Mouse (Mus musculus): ENCODE data around the gene Adamts20. TPM values are rescaled to one million over a fixed set of nuclear protein-coding genes. Genes with fewer than 3 reads are reported as not detected.

Adamts20 gene
- polyA plus RNA-seq, 1 experiment from 2014 or later = 2.0 TPM

DNA sequence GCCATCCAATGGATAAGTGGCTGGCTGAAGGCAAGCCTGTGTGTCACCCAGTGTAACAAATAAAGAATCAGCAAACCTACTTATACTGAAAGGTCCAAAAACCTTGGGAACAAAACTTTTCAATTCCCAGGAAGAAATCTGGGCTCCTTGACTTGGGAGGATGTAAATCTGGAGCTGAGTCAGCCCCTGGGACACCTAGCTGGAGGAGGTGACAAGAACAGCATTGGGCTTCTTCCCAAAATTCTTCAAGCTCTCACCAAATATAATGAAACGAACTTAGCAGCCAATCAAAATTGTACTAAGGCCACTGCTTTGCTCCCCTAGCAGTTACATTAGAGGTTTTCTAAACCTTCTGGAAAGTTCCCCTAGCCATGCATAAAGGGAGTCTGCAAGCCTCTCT lies 223.1 kb downstream of the Adamts20 start:
- Histone ChIP-seq H3K9ac (ENCODE audit: low read depth, low read length) (no peak overlapping the region), H3K27me3 (ENCODE audit: control insufficient read depth, insufficient read depth, low read depth, low read length) (no peaks in the 10 kb centered on the region), H3K27ac (ENCODE audit: low read length) (no peak overlapping the region), H3K4me1 (ENCODE audit: control insufficient read depth, insufficient read depth, low read length) (no peaks in the 10 kb centered on the region), H3K36me3 (ENCODE audit: control insufficient read depth, insufficient read depth, low read length) (no peaks in the 10 kb centered on the region), H3K4me3 (ENCODE audit: low read depth, low read length) (no peak overlapping the region), H3K9me3 (replicated peaks; ENCODE audit: control insufficient read depth, low read length, poor library complexity, severe bottlenecking) (no peaks in the 10 kb centered on the region), H3K4me2 (ENCODE audit: low read length) (no peak overlapping the region)
- 89% methylated on average over 1 of the region's 1 CpGs for WGBS
- ATAC-seq = no peak

DNA sequence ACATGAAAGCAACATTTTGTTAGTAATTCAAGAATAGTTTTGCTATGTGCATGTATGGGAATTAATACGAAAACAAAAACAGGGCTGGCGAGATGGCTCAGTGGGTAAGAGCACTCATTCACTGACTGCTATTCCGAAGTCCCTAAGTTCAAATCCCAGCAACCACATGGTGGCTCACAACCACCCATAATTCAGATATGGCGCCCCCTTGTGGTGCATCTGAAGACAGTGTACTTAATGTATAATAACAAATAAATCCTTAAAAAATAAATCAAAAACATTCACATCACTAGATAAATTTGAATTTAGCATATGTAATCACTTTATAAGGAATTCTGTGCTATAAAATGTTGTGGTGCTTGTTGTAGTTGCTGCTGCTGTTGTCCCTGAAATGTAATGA lies 225.6 kb downstream of the Adamts20 start:
- H3K4me2 ChIP-seq (ENCODE audit: low read length) = no peak overlapping the region
- H3K27ac ChIP-seq (ENCODE audit: low read length) = no peak overlapping the region
- H3K9ac ChIP-seq (ENCODE audit: low read depth, low read length) = no peak overlapping the region
- ATAC-seq = no peak
- no peak overlapping the region for H3K4me3 ChIP-seq (ENCODE audit: low read depth, low read length)
- H3K4me1 ChIP-seq (ENCODE audit: control insufficient read depth, insufficient read depth, low read length) = no peaks in the 10 kb centered on the region
- no peaks in the 10 kb centered on the region for H3K27me3 ChIP-seq (ENCODE audit: control insufficient read depth, insufficient read depth, low read depth, low read length)
- 84% methylated on average over 4 of the region's 4 CpGs for WGBS
- H3K36me3 ChIP-seq (ENCODE audit: control insufficient read depth, insufficient read depth, low read length) = no peaks in the 10 kb centered on the region
- H3K9me3 ChIP-seq (replicated peaks; ENCODE audit: control insufficient read depth, low read length, poor library complexity, severe bottlenecking) = no peaks in the 10 kb centered on the region

DNA sequence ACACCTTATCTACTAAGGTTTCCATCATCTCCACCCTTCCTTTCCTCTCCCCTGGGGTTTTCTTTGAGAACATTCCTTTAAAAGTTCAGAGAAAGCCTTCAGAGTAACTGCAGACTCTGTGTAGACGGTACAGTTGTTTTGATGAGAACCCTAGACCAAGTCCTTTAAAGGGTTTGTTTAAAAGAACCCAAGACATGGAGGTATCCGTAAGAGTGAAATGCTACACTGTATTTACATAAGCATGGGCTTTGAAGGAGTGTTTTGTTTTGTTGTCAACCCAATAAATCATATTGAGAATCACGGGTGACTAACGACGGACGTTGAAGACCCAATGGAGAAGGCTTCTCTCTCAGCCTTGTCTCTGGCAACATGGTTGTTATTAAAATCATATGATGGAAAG lies 226.1 kb downstream of the Adamts20 start:
- H3K9ac ChIP-seq (ENCODE audit: low read depth, low read length) = no peak overlapping the region
- H3K9me3 ChIP-seq (replicated peaks; ENCODE audit: control insufficient read depth, low read length, poor library complexity, severe bottlenecking) = no peaks in the 10 kb centered on the region
- H3K4me3 ChIP-seq (ENCODE audit: low read depth, low read length) = no peak overlapping the region
- no peak for ATAC-seq
- H3K4me1 ChIP-seq (ENCODE audit: control insufficient read depth, insufficient read depth, low read length) = no peaks in the 10 kb centered on the region
- H3K4me2 ChIP-seq (ENCODE audit: low read length) = no peak overlapping the region
- no peaks in the 10 kb centered on the region for H3K36me3 ChIP-seq (ENCODE audit: control insufficient read depth, insufficient read depth, low read length)
- H3K27me3 ChIP-seq (ENCODE audit: control insufficient read depth, insufficient read depth, low read depth, low read length) = no peaks in the 10 kb centered on the region
- WGBS = 88% methylated on average over 6 of the region's 6 CpGs
- H3K27ac ChIP-seq (ENCODE audit: low read length) = no peak overlapping the region

DNA sequence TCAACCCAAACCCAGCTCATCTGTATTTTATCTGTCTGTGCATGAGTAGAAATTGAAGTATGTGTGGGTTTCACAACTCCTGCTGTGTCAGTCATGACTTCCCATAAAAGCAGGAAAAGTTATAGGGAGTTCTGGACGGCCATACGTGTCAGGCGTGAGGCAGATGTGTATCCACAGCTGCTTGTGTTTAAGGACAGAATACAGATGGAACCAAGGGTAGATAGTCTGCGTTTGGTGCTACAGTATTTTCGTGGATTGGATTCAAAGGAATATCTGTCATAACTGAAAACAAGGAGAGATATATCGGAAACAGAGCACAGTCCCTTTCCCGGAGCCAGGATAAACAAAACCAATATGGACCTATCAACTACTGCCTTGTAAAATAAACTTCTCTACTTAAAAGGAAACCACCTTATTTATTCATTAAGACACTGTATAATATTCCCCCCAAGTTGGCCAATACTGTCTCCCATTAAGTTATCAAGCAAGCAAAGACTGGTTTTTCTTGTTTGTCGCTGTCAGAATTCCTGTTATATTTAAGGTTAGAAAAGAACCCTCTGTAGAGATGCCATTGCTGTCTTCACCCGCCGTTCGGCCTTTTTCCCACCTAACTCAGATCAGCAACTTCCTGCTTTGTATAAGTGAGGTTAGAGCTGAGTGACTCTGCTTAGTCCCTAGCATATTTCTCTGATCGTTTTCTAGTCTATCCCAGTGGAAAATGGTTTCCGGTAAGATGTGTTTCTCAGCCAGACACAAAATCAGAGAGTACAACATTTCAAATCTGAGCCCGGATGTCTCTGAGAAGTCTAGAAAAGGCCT lies 227.0 kb downstream of the Adamts20 start:
- H3K9ac ChIP-seq (ENCODE audit: low read depth, low read length) = no peak overlapping the region
- no peaks in the 10 kb centered on the region for H3K36me3 ChIP-seq (ENCODE audit: control insufficient read depth, insufficient read depth, low read length)
- no peak for ATAC-seq
- no peak overlapping the region for H3K27ac ChIP-seq (ENCODE audit: low read length)
- H3K4me3 ChIP-seq (ENCODE audit: low read depth, low read length) = no peak overlapping the region
- no peaks in the 10 kb centered on the region for H3K27me3 ChIP-seq (ENCODE audit: control insufficient read depth, insufficient read depth, low read depth, low read length)
- no peak overlapping the region for H3K4me2 ChIP-seq (ENCODE audit: low read length)
- no peaks in the 10 kb centered on the region for H3K9me3 ChIP-seq (replicated peaks; ENCODE audit: control insufficient read depth, low read length, poor library complexity, severe bottlenecking)
- WGBS = 91% methylated on average over 14 of the region's 14 CpGs
- no peaks in the 10 kb centered on the region for H3K4me1 ChIP-seq (ENCODE audit: control insufficient read depth, insufficient read depth, low read length)

DNA sequence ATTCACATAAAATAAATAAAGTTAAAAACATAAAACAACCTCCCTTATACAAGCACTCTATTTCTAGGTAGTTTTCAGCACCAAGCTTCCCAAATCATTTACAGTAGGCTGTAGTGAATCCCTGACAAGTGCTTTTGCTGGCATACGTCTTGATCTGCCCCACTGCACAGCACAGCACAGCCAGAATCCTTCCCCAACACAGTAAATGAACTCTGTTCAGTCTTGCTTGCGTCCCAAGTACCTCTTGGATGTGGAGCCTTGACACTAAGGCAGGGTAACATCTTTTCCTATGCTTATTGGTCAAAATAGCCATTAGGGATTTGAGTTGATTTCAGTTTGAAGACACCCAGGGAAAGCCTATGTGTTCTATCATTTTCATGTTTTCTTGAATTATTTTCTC lies 228.5 kb downstream of the Adamts20 start:
- WGBS = 81% methylated on average over 2 of the region's 2 CpGs
- H3K4me1 ChIP-seq (ENCODE audit: control insufficient read depth, insufficient read depth, low read length) = no peaks in the 10 kb centered on the region
- H3K9me3 ChIP-seq (replicated peaks; ENCODE audit: control insufficient read depth, low read length, poor library complexity, severe bottlenecking) = no peaks in the 10 kb centered on the region
- no peaks in the 10 kb centered on the region for H3K27me3 ChIP-seq (ENCODE audit: control insufficient read depth, insufficient read depth, low read depth, low read length)
- no peak overlapping the region for H3K4me2 ChIP-seq (ENCODE audit: low read length)
- H3K9ac ChIP-seq (ENCODE audit: low read depth, low read length) = no peak overlapping the region
- H3K27ac ChIP-seq (ENCODE audit: low read length) = no peak overlapping the region
- H3K4me3 ChIP-seq (ENCODE audit: low read depth, low read length) = no peak overlapping the region
- no peaks in the 10 kb centered on the region for H3K36me3 ChIP-seq (ENCODE audit: control insufficient read depth, insufficient read depth, low read length)
- ATAC-seq = no peak

DNA sequence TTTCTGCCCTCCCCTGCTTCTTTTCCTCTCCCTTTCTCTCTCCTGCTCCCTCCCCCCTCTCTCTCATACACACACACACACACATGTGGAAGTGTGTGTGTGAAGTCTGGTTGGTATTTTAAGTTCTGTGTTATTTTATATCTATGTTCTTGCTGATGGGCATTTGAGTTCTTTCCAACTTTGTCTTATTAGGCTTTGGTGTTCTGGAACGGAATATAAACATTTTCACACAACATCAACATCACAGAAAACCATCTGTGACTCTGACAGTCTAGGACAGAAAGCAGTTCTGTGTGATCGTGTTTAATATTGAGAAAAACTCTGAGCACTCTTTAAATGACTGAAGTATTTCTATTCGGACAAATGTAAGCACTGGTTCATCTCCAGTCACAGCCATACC lies 229.1 kb downstream of the Adamts20 start:
- Histone ChIP-seq H3K4me2 (ENCODE audit: low read length) (no peak overlapping the region), H3K4me3 (ENCODE audit: low read depth, low read length) (no peak overlapping the region), H3K9ac (ENCODE audit: low read depth, low read length) (no peak overlapping the region), H3K36me3 (ENCODE audit: control insufficient read depth, insufficient read depth, low read length) (no peaks in the 10 kb centered on the region), H3K4me1 (ENCODE audit: control insufficient read depth, insufficient read depth, low read length) (no peaks in the 10 kb centered on the region), H3K27me3 (ENCODE audit: control insufficient read depth, insufficient read depth, low read depth, low read length) (no peaks in the 10 kb centered on the region), H3K9me3 (replicated peaks; ENCODE audit: control insufficient read depth, low read length, poor library complexity, severe bottlenecking) (no peaks in the 10 kb centered on the region), H3K27ac (ENCODE audit: low read length) (no peak overlapping the region)
- WGBS = 90% methylated on average over 3 of the region's 3 CpGs
- no peak for ATAC-seq

DNA sequence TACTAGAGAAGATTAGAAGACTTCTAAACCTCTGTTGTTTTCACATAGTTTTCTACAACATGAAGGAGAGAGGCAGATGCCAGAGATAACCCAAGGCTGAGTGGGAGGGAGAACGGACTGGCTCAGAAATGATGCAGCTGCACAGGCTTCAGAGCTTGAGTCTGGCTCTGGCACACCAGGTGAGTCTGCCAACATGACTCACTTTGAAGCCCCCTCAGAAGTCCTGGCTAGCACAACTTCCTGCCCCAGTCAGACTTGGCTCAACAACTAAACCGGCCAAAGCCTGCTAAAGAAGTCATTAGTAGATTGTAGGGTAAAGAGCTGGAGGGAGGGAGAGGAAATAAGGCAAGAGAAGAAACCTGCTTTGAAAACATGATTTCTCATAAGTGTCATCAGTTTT lies 230.0 kb downstream of the Adamts20 start:
- Histone ChIP-seq H3K4me1 (ENCODE audit: control insufficient read depth, insufficient read depth, low read length) (no peaks in the 10 kb centered on the region), H3K9me3 (replicated peaks; ENCODE audit: control insufficient read depth, low read length, poor library complexity, severe bottlenecking) (no peaks in the 10 kb centered on the region), H3K9ac (ENCODE audit: low read depth, low read length) (no peak overlapping the region), H3K36me3 (ENCODE audit: control insufficient read depth, insufficient read depth, low read length) (no peaks in the 10 kb centered on the region), H3K4me3 (ENCODE audit: low read depth, low read length) (no peak overlapping the region), H3K27ac (ENCODE audit: low read length) (no peak overlapping the region), H3K27me3 (ENCODE audit: control insufficient read depth, insufficient read depth, low read depth, low read length) (no peaks in the 10 kb centered on the region), H3K4me2 (ENCODE audit: low read length) (no peak overlapping the region)
- no peak for ATAC-seq
- WGBS = 90% methylated on average over 2 of the region's 2 CpGs

DNA sequence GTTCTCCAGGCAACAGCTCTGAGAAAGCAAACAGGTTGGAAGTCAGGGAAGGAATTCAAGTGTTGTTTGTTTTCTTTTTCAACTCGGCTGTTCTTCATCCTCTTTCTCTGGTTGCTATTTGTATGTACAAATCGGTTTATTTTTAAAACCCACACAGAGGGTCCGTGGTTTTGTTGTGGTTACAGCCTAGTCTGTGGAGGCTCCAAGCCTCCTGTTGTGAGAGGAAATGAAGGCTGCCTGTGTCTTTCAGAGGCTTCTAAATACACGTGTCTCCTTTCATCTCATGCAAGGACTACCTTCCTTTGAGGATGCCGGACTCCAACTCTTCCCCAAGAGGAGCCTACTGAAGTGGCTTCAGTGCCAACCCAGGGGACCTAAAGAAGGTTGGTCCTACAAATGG lies 234.0 kb downstream of the Adamts20 start:
- no peaks in the 10 kb centered on the region for H3K9me3 ChIP-seq (replicated peaks; ENCODE audit: control insufficient read depth, low read length, poor library complexity, severe bottlenecking)
- H3K4me1 ChIP-seq (ENCODE audit: control insufficient read depth, insufficient read depth, low read length) = no peaks in the 10 kb centered on the region
- no peak overlapping the region for H3K27ac ChIP-seq (ENCODE audit: low read length)

DNA sequence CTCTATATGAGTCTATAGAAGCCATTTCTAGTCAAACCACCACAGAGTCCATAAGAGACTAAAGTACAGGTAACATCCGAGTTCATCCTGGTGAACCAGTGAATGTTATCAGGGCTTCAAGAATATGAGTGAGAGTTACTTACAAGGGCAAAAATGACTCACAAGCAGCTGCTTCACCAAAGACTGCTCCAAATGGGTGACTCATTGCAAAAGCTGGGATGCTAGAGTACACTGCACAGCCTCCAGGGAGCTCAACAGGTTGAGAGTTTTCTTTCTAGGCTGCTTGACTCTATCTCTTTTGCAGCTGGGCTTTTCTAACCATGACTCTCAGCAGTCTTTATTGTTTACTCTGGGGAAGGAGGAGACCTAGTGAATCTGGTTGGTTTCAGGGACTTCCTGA lies 237.8 kb downstream of the Adamts20 start:
- Histone ChIP-seq H3K9ac (ENCODE audit: low read depth, low read length) (no peak overlapping the region), H3K27ac (ENCODE audit: low read length) (no peak overlapping the region), H3K4me3 (ENCODE audit: low read depth, low read length) (no peak overlapping the region), H3K4me1 (ENCODE audit: control insufficient read depth, insufficient read depth, low read length) (no peaks in the 10 kb centered on the region; the same call in 1 of the 2 replicates), H3K4me2 (ENCODE audit: low read length) (no peak overlapping the region), H3K36me3 (ENCODE audit: control insufficient read depth, insufficient read depth, low read length) (no peaks in the 10 kb centered on the region), H3K27me3 (ENCODE audit: control insufficient read depth, insufficient read depth, low read depth, low read length) (no peaks in the 10 kb centered on the region), H3K9me3 (replicated peaks; ENCODE audit: control insufficient read depth, low read length, poor library complexity, severe bottlenecking) (no peaks in the 10 kb centered on the region)
- 92% methylated on average over 1 of the region's 1 CpGs for WGBS
- no peak for ATAC-seq

More for the DNA sequence above, 234.0 kb downstream of the Adamts20 start:
- no peak for ATAC-seq
- WGBS = 53% methylated on average over 5 of the region's 5 CpGs
- Histone ChIP-seq H3K27me3 (ENCODE audit: control insufficient read depth, insufficient read depth, low read depth, low read length) (no peaks in the 10 kb centered on the region), H3K4me3 (ENCODE audit: low read depth, low read length) (no peak overlapping the region), H3K4me2 (ENCODE audit: low read length) (no peak overlapping the region), H3K36me3 (ENCODE audit: control insufficient read depth, insufficient read depth, low read length) (no peaks in the 10 kb centered on the region), H3K9ac (ENCODE audit: low read depth, low read length) (no peak overlapping the region)
